Mouse (Mus musculus) hindbrain, postnatal 0 days (tissue): ENCODE results near the gene Syne2. TPM values are rescaled to one million over a fixed set of nuclear protein-coding genes. Genes with fewer than 3 reads are reported as not detected.

ENCODE experiments used
- ATAC-seq: fragments of 200-750 bp; cut with Nextera tagmentation; 2 replicates; pipeline ENCODE4 v1.8.0; 2017; ENCODE audit warnings: mild to moderate bottlenecking, moderate TSS enrichment, moderate library complexity
- DNase-seq: peaks from one replicate; pipeline ENCODE4 v3.0.0-alpha.2; 2015; ENCODE audit warnings: low spot score
- H3K27ac ChIP-seq: fragments of 300-500 bp; sonication (generic); 2 replicates; pipeline ENCODE4 v1.5.1; 2014; ENCODE audit warnings: mild to moderate bottlenecking
- H3K27me3 ChIP-seq: fragments of 300-500 bp; sonication (generic); 2 replicates; pipeline ENCODE4 v1.6.1; 2014; ENCODE audit warnings: low read length, mixed read lengths; ENCODE audit not compliant: insufficient read depth
- H3K36me3 ChIP-seq: fragments of 300-500 bp; sonication (generic); 2 replicates; pipeline ENCODE4 v1.6.1; 2014; ENCODE audit warnings: low read length, mixed read lengths; ENCODE audit not compliant: insufficient read depth
- H3K4me1 ChIP-seq: fragments of 300-500 bp; sonication (generic); 2 replicates; pipeline ENCODE4 v1.6.1; 2014; ENCODE audit warnings: antibody characterized with exemption, low read length, mixed read lengths; ENCODE audit not compliant: insufficient read depth
- H3K4me2 ChIP-seq: fragments of 300-500 bp; sonication (generic); 2 replicates; pipeline ENCODE4 v1.6.1; 2014; ENCODE audit warnings: low read depth, mild to moderate bottlenecking, low read length, moderate library complexity, mixed read lengths
- H3K4me3 ChIP-seq: fragments of 300-500 bp; sonication (generic); 2 replicates; pipeline ENCODE4 v1.5.1; 2014; ENCODE audit warnings: low read length
- H3K9ac ChIP-seq: fragments of 300-500 bp; sonication (generic); replicated peaks from 2 replicates; pipeline ENCODE4 v1.6.1; 2014; ENCODE audit warnings: mild to moderate bottlenecking, low read length, moderate library complexity, mixed read lengths
- H3K9me3 ChIP-seq: fragments of 300-500 bp; sonication (generic); 2 replicates; pipeline ENCODE4 v1.6.1; 2016; ENCODE audit warnings: low read length, mixed read lengths
- CTCF ChIP-seq: IDR thresholded peaks from 2 replicates; pipeline ENCODE4 v1.5.1; 2016; ENCODE audit warnings: antibody characterized with exemption, control low read depth, low read depth
- WGBS: fragments of 180-500 bp; shearing (Covaris S2); extraction: QIAGEN DNeasy Blood & Tissue Kit; methylation state at CpG from one replicate; pipeline ENCODE4 v1.1.7; 2014; 5-methylcytosine and 5-hydroxymethylcytosine counted together
- polyA plus RNA-seq: library from polyadenylated mRNA; unstranded; fragments of >200 nt; fragmentation: Nextera tagmentation; extraction: Ambion mirVana; gene quantifications from 2 replicates; pipeline ENCODE4 v1.2.1, GENCODE M21; 2015
- total RNA-seq: library from RNA; depleted of rRNA; stranded (reverse); fragments of >200 nt; gene quantifications from 2 replicates; pipeline ENCODE4 v1.2.3, GENCODE M21; 2014

Gene Syne2
- total and polyA plus RNA-seq, 2 experiments from 2014 or later: 26.1 to 39.3 TPM

DNA sequence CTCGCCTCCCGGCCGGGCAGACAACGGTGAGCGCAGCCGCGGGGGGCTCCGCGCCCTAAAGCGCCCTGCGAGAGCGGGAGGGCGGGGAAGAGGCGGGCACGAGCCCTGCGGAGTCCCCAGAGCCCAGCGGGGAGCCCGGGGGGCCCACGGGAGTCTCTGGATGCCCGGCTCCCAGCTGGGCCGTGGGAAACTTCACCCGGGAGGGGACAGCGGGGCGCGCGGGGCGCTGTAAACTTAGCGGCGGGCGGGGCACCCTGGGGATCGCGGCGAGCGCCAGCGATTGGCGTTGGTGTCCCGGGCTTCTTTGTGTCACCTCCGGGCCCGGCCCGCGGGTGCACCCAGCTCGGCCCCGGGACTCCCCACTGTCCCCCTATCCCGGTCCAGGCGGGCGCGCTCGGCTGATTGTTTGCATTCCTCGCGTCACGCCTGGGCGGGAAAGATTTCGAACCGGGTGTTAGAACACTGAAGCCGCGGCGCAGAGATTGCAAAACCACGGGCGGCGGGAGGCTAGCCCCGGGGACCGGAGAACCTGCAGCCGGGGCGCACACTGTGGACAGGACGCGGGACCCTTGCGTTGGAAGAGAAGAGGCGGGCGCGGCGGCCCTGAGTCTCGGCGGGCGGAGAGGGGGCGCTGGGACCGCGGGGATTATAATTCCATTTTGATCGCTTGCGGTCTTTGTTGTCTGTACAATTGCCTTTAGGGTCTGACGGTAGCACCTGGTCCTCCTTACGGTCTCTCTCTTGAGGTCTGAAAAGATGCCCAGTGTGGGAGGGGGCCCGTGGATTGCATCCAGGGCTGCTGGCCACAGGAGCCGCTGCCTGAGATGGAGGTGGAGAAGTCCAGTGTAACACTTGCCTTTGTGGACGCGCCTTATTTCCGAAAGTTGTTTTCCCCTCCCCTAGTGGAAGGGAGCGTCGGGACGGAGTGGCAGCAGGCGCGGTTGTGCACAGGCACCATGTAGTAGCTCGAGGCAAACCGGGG lies 810 bp downstream of the Syne2 start:
- peak; percentile 85 for ATAC-seq
- peak overlapping the region; percentile 68 for H3K9ac ChIP-seq

DNA sequence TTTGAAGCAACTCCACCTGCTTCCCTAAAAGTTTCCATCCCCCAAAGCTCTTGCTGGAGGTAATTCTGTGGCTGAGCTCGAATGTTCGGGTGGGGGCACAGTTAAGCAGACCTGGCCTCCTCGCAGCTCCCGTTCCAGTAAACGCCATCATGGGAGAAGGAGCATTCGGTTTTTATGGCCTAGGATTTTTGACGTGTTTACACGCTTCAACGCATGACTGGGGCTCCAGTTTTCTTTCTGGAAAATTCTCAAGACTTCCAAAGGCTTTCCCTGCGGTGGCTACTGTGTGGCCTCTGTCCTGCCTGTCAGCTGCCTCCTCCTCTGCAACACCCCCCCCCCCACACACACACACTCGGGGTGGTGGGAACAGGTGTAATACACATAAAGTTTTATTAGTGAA lies 1.5 kb downstream of the Syne2 start:
- Histone ChIP-seq H3K36me3 (no peaks in the 10 kb centered on the region), H3K27me3 (no peaks in the 10 kb centered on the region), H3K4me1 (no peaks in the 10 kb centered on the region), H3K27ac (no peak overlapping the region), H3K9ac (peak overlapping the region; percentile 68; the same call in 1 of the 2 replicates), H3K9me3 (no peaks in the 10 kb centered on the region), H3K4me2 (peak overlapping the region; percentile 95), H3K4me3 (peak overlapping the region; percentile 93)
- no peak for TF ChIP-seq CTCF
- DNase-seq (no peak), ATAC-seq (no peak)
- WGBS: 7% methylated on average over 11 of the region's 11 CpGs

More for the DNA sequence above, 810 bp downstream of the Syne2 start:
- peak overlapping the region; percentile 64 for H3K27ac ChIP-seq
- no peaks in the 10 kb centered on the region for H3K4me1 ChIP-seq
- H3K4me3 ChIP-seq: peak overlapping the region; percentile 93
- DNase-seq: peak; percentile 68
- TF ChIP-seq CTCF: peak; percentile 46
- H3K9me3 ChIP-seq: no peaks in the 10 kb centered on the region
- H3K27me3 ChIP-seq: no peaks in the 10 kb centered on the region
- WGBS: under 1% methylated on average over 91 of the region's 93 CpGs
- no peaks in the 10 kb centered on the region for H3K36me3 ChIP-seq
- peak overlapping the region; percentile 95 for H3K4me2 ChIP-seq

DNA sequence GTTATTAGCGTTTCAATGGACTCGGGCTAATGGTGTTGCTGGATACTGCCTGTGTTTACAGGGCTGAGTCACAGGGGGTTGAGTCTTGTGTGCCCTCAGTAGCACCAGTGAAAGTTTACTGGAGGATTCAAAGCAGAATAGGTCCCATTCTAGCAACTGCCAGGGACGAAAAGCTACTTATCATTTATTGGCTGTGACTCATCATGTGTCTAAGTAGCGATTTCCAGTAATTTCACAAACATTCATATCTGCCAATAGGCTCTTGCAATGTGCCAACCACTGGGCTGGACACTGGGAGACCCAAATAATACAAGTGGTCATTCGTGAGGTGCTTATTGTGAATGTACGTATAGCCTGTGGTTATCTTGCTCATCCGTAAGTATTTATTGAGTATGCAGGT lies 2.3 kb downstream of the Syne2 start:
- Histone ChIP-seq H3K9ac (no peak overlapping the region), H3K4me2 (no peak overlapping the region)

DNA sequence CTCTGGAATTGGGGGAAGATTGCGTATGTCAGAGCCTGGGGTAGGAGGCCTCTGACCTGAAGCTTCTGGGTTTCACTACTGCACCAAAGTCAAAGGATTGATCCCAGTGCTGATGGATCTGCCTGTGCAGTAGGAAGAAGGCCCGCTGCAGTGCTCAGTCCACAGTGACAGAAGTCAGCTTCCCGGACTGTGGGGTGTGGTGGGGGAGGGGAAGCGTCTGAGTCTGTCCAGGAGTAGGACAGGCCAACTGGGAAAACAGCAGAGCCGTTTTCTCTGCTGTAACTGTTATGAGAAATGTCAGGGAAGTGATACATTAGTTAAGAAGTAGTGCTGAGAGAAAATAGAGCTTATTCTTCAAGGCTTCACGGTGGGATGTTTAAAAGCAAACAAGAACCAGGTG lies 4.2 kb downstream of the Syne2 start:
- ATAC-seq (no peak), DNase-seq (no peak)
- WGBS: 48% methylated on average over 6 of the region's 6 CpGs
- H3K4me3 ChIP-seq: no peak overlapping the region
- H3K27me3 ChIP-seq: no peaks in the 10 kb centered on the region
- no peaks in the 10 kb centered on the region for H3K9me3 ChIP-seq
- H3K4me2 ChIP-seq: no peak overlapping the region
- H3K36me3 ChIP-seq: no peaks in the 10 kb centered on the region
- H3K27ac ChIP-seq: no peak overlapping the region
- no peak for TF ChIP-seq CTCF
- no peak overlapping the region for H3K9ac ChIP-seq
- H3K4me1 ChIP-seq: no peaks in the 10 kb centered on the region

More for the DNA sequence above, 2.3 kb downstream of the Syne2 start:
- H3K4me3 ChIP-seq: no peak overlapping the region
- no peak overlapping the region for H3K27ac ChIP-seq
- WGBS: 80% methylated on average over 7 of the region's 7 CpGs
- DNase-seq (no peak), ATAC-seq (no peak)
- no peaks in the 10 kb centered on the region for H3K27me3 ChIP-seq
- no peaks in the 10 kb centered on the region for H3K4me1 ChIP-seq
- H3K9me3 ChIP-seq: no peaks in the 10 kb centered on the region
- H3K36me3 ChIP-seq: no peaks in the 10 kb centered on the region
- no peak for TF ChIP-seq CTCF

GRCm38 (mm10) chr12:75823475-75823874 lies 5.5 kb downstream of the Syne2 start:
- no peak overlapping the region for H3K27ac ChIP-seq
- no peaks in the 10 kb centered on the region for H3K4me1 ChIP-seq
- no peaks in the 10 kb centered on the region for H3K36me3 ChIP-seq
- no peaks in the 10 kb centered on the region for H3K9me3 ChIP-seq
- DNase-seq (no peak), ATAC-seq (no peak)
- no peak for TF ChIP-seq CTCF
- H3K9ac ChIP-seq: no peak overlapping the region
- no peak overlapping the region for H3K4me2 ChIP-seq
- H3K27me3 ChIP-seq: no peaks in the 10 kb centered on the region
- H3K4me3 ChIP-seq: no peak overlapping the region
- WGBS: 93% methylated on average over 6 of the region's 6 CpGs

- H3K4me1 ChIP-seq: no peaks in the 10 kb centered on the region
- DNase-seq (no peak), ATAC-seq (no peak)
- H3K4me3 ChIP-seq: no peak overlapping the region
- H3K27ac ChIP-seq: no peak overlapping the region
- H3K4me2 ChIP-seq: no peak overlapping the region
- 88% methylated on average over 7 of the region's 7 CpGs for WGBS
- H3K9ac ChIP-seq: no peak overlapping the region
- H3K27me3 ChIP-seq: no peaks in the 10 kb centered on the region
- H3K9me3 ChIP-seq: no peaks in the 10 kb centered on the region
- no peak for TF ChIP-seq CTCF
- H3K36me3 ChIP-seq: no peaks in the 10 kb centered on the region
Observed at GRCm38 (mm10) chr12:75825458-75825857, 7.5 kb downstream of the Syne2 start.
